Mouse (Mus musculus): ENCODE measurements around the gene Pbx4. TPM values are rescaled to one million over a fixed set of nuclear protein-coding genes. Genes with fewer than 3 reads are reported as not detected.

Pbx4 gene
- total RNA-seq, 2 experiments from 2014 or later = 1.1 to 1.8 TPM

GRCm38 (mm10) chr8:69874155-69874554 is 41.9 kb downstream of the Pbx4 start:
- DNase-seq = peak; percentile 64 to 70

- DNase-seq = no peak
Observed at GRCm38 (mm10) chr8:69874654-69875053, 42.4 kb downstream of the Pbx4 start.

- no peak for DNase-seq
Observed at GRCm38 (mm10) chr8:69876097-69876496, 43.8 kb downstream of the Pbx4 start.

- DNase-seq = no peak
Observed at GRCm38 (mm10) chr8:69876967-69877366, 44.7 kb downstream of the Pbx4 start.

- no peak for DNase-seq
Observed at GRCm38 (mm10) chr8:69877396-69877795, 45.1 kb downstream of the Pbx4 start.

- no peak for DNase-seq
Observed at GRCm38 (mm10) chr8:69877992-69878391, 45.7 kb downstream of the Pbx4 start.

- DNase-seq = no peak
Observed at GRCm38 (mm10) chr8:69879678-69880077, 47.4 kb downstream of the Pbx4 start.

- DNase-seq = no peak
Observed at GRCm38 (mm10) chr8:69880841-69881240, 48.5 kb downstream of the Pbx4 start.

- DNase-seq = no peak
Observed at GRCm38 (mm10) chr8:69881261-69881865, 49.1 kb downstream of the Pbx4 start.

GRCm38 (mm10) chr8:69882021-69882756 is 49.9 kb downstream of the Pbx4 start:
- peak; percentile 43 to 59 for DNase-seq

- DNase-seq = no peak
Observed at GRCm38 (mm10) chr8:69882833-69883600, 50.7 kb downstream of the Pbx4 start.

- peak; percentile 59 to 67 for DNase-seq
Observed at GRCm38 (mm10) chr8:69884141-69884540, 51.9 kb downstream of the Pbx4 start.

- peak in 1 of 2 experiments; percentile 52 for DNase-seq
Observed at GRCm38 (mm10) chr8:69887289-69888243, 55.3 kb downstream of the Pbx4 start, which contains the start of gene Cilp2. Gene Cilp2 (minus strand): TSS chr8:69887687.

- DNase-seq = peak; percentile 55 to 58
Observed at GRCm38 (mm10) chr8:69888244-69888866, 56.1 kb downstream of the Pbx4 start.

- peak in 1 of 2 experiments; percentile 44 for DNase-seq
Observed at GRCm38 (mm10) chr8:69888902-69889301, 56.6 kb downstream of the Pbx4 start.

GRCm38 (mm10) chr8:69890813-69891241 is 58.5 kb downstream of the Pbx4 start:
- DNase-seq = peak; percentile 39 to 60

- DNase-seq = peak; percentile 48 to 60
Observed at GRCm38 (mm10) chr8:69893863-69894262, 61.6 kb downstream of the Pbx4 start.

- DNase-seq = no peak
Observed at GRCm38 (mm10) chr8:69894836-69895332, 62.6 kb downstream of the Pbx4 start.

- no peak for DNase-seq
Observed at GRCm38 (mm10) chr8:69895772-69896451, 63.6 kb downstream of the Pbx4 start.

- DNase-seq = no peak
Observed at GRCm38 (mm10) chr8:69897857-69898256, 65.6 kb downstream of the Pbx4 start.
